ENCODE assay signal across 7 mouse cellular contexts in genomic region chr10:79986232-79986878, GRCm38 (mm10). TPM values are rescaled to one million over a fixed set of nuclear protein-coding genes. Genes with fewer than 3 reads are reported as not detected.
DNase-seq lines count a peak whose midpoint lies in the region; ATAC-seq and TF ChIP-seq lines count a peak whose summit lies in the region.

No protein-coding gene starts in this region.

- no peak for ATAC-seq in stomach, embryonic 14.5 days (ENCODE audit: insufficient number of reproducible peaks, insufficient read depth, low FRiP score, low read depth)

- peaks cover 2% of the 10 kb centered on the region; the same call in 1 of the 2 replicates for H3K4me1 ChIP-seq in embryonic fibroblast, embryonic 13.5 days (ENCODE audit: control insufficient read depth, insufficient read depth, low read length)
- H3K4me1 ChIP-seq in stomach, embryonic 14.5 days (ENCODE audit: control insufficient read depth, insufficient read depth, low read length): peaks cover 44% of the 10 kb centered on the region

- peak overlapping the region; percentile 53 for H3K4me2 ChIP-seq in stomach, embryonic 14.5 days (replicated peaks; ENCODE audit: low read depth, low read length)

- H3ac ChIP-seq in C2C12 (ENCODE audit: control insufficient read depth, insufficient read length, low read depth): peak overlapping the region; percentile 19

- H3K27me3 ChIP-seq in C2C12 (ENCODE audit: control insufficient read depth, insufficient read depth, insufficient read length): no peaks in the 10 kb centered on the region
- no peaks in the 10 kb centered on the region for H3K27me3 ChIP-seq in stomach, embryonic 14.5 days (ENCODE audit: control insufficient read depth, insufficient read depth, low read length)

- TF ChIP-seq CTCF in C2C12 (IDR thresholded peaks at IDR 0.05; ENCODE audit: control insufficient read depth, insufficient read depth, insufficient read length): no peak
- TF ChIP-seq CTCF in embryonic fibroblast, embryonic 13.5 days (IDR thresholded peaks at IDR 0.05; ENCODE audit: borderline replicate concordance, insufficient read depth, low read length): no peak

- peaks cover 8% of the 10 kb centered on the region for H3K36me3 ChIP-seq in C2C12 (ENCODE audit: control insufficient read depth, insufficient read depth)
- H3K36me3 ChIP-seq in stomach, embryonic 14.5 days (ENCODE audit: control insufficient read depth, insufficient read depth, low read length): no peaks in the 10 kb centered on the region; the same call in 1 of the 2 replicates

- peaks cover 49% of the 10 kb centered on the region for H3K79me3 ChIP-seq in C2C12 (ENCODE audit: low read depth)

- peak overlapping the region; percentile 96 for H3K4me3 ChIP-seq in C2C12 (ENCODE audit: insufficient read depth, poor library complexity, severe bottlenecking)
- peak overlapping the region; percentile 7 for H3K4me3 ChIP-seq in embryonic fibroblast, embryonic 13.5 days (ENCODE audit: insufficient read depth, low read length)
- peak overlapping the region; percentile 75 for H3K4me3 ChIP-seq in stomach, embryonic 14.5 days (ENCODE audit: low read depth, low read length)

- peak; percentile 75 for TF ChIP-seq POLR2A in embryonic fibroblast, embryonic 13.5 days (IDR thresholded peaks at IDR 0.05; ENCODE audit: low read depth, low read length)

- DNase-seq in Muller cell, postnatal 12 days (ENCODE audit: inconsistent ontology term): peak; percentile 86
- DNase-seq in heart, postnatal 4 days: peak; percentile 58
- peak; percentile 81 to 85 for DNase-seq in lung, adult 18-20 months
- DNase-seq in embryo, embryonic 9.5 days (ENCODE audit: extremely low spot score): no peak

- peaks cover 59% of the 10 kb centered on the region for H3K79me2 ChIP-seq in C2C12 (ENCODE audit: control insufficient read depth, insufficient read depth)

- H3K27ac ChIP-seq in embryonic fibroblast, embryonic 13.5 days (ENCODE audit: insufficient read depth, low read length): peak overlapping the region; percentile 99
- peak overlapping the region; percentile 98 for H3K27ac ChIP-seq in stomach, embryonic 14.5 days (ENCODE audit: low read length)

- WGBS in stomach, embryonic 14.5 days: 26% methylated on average over 6 of the region's 6 CpGs

- peaks cover 3% of the 10 kb centered on the region; the same call in 1 of the 2 replicates for H3K9me3 ChIP-seq in stomach, embryonic 14.5 days (ENCODE audit: control insufficient read depth, low read depth, low read length)

- peak overlapping the region; percentile 37; the same call in 1 of the 2 replicates for H3K9ac ChIP-seq in stomach, embryonic 14.5 days (replicated peaks; ENCODE audit: low read depth, low read length)

TF ChIP-seq in C2C12, 6 proteins besides CTCF, POLR2A, EP300 and RAD21:
- TF ChIP-seq USF1 (IDR thresholded peaks at IDR 0.05; ENCODE audit: low read depth) (no peak), CEBPB (IDR thresholded peaks at IDR 0.05; ENCODE audit: low read depth) (no peak), FOSL1 (IDR thresholded peaks at IDR 0.05; ENCODE audit: insufficient read depth, low read length, poor library complexity, severe bottlenecking) (no peak), MYOG (IDR thresholded peaks at IDR 0.05; ENCODE audit: control insufficient read depth, extremely low read depth, insufficient read length) (no peak), MAX (IDR thresholded peaks at IDR 0.05) (no peak), MYOD1 (IDR thresholded peaks at IDR 0.05; ENCODE audit: control insufficient read depth, insufficient read length, low read depth) (no peak)
TF ChIP-seq in C2C12: peak in this region for 0.

RNA-seq across cellular contexts. Expression of gene Cnn2, which starts 2.0 kb away (rescaled TPM):
- polyA plus RNA-seq in C2C12 (2012; fragmentation: generic; extraction: Trizol): 437 TPM
- polyA plus RNA-seq in embryonic fibroblast, embryonic 13.5 days (2011; ENCODE audit: insufficient read length, low read depth, missing spikeins): 642 and 721 TPM in 2 replicates
- 100 to 1,000 TPM; 109 to 113 TPM for total RNA-seq in heart, postnatal 4 days (2021)
- polyA plus RNA-seq in stomach, embryonic 14.5 days (2014; fragmentation: Nextera tagmentation; extraction: Ambion mirVana): 397 and 424 TPM in 2 replicates

RNA-seq across cellular contexts. Expression of gene Tmem259, which starts 2.2 kb away (rescaled TPM):
- polyA plus RNA-seq in C2C12 (2012; fragmentation: generic; extraction: Trizol): 102 TPM
- polyA plus RNA-seq in embryonic fibroblast, embryonic 13.5 days (2011; ENCODE audit: insufficient read length, low read depth, missing spikeins): 73.4 and 78.1 TPM in 2 replicates
- total RNA-seq in heart, postnatal 4 days (2021): 100 to 1,000 TPM; 117 to 120 TPM
- polyA plus RNA-seq in stomach, embryonic 14.5 days (2014; fragmentation: Nextera tagmentation; extraction: Ambion mirVana): 15.6 and 16.7 TPM in 2 replicates

RNA-seq across cellular contexts. Expression of gene Abca7, which starts 9.9 kb away (rescaled TPM):
- polyA plus RNA-seq in C2C12 (2012; fragmentation: generic; extraction: Trizol): 10.7 TPM
- polyA plus RNA-seq in embryonic fibroblast, embryonic 13.5 days (2011; ENCODE audit: insufficient read length, low read depth, missing spikeins): 3.5 and 4.0 TPM in 2 replicates
- 1 to 10 TPM; 6.9 to 8.1 TPM for total RNA-seq in heart, postnatal 4 days (2021)
- polyA plus RNA-seq in stomach, embryonic 14.5 days (2014; fragmentation: Nextera tagmentation; extraction: Ambion mirVana): 3.2 and 3.6 TPM in 2 replicates

RNA-seq across cellular contexts. Expression of gene Grin3b, which starts 15.8 kb away (rescaled TPM):
- 0.30 TPM for polyA plus RNA-seq in C2C12 (2012; fragmentation: generic; extraction: Trizol)
- polyA plus RNA-seq in embryonic fibroblast, embryonic 13.5 days (2011; ENCODE audit: insufficient read length, low read depth, missing spikeins): 0.15 and 0.16 TPM in 2 replicates
- total RNA-seq in heart, postnatal 4 days (2021): under 1 TPM in 1 of 2 experiments, not detected in 1; 0.21 TPM
- 0.32 and 0.36 TPM in 2 replicates for polyA plus RNA-seq in stomach, embryonic 14.5 days (2014; fragmentation: Nextera tagmentation; extraction: Ambion mirVana)

RNA-seq across cellular contexts. Expression of gene Wdr18, which starts 26.4 kb away (rescaled TPM):
- polyA plus RNA-seq in C2C12 (2012; fragmentation: generic; extraction: Trizol): 48.6 TPM
- 29.2 and 29.3 TPM in 2 replicates for polyA plus RNA-seq in embryonic fibroblast, embryonic 13.5 days (2011; ENCODE audit: insufficient read length, low read depth, missing spikeins)
- 10 to 100 TPM; 25.5 to 28.5 TPM for total RNA-seq in heart, postnatal 4 days (2021)
- 97.2 and 107 TPM in 2 replicates for polyA plus RNA-seq in stomach, embryonic 14.5 days (2014; fragmentation: Nextera tagmentation; extraction: Ambion mirVana)

Comparison
In these comparisons a context has a peak if more than half of its experiments do, and no peak if none do; other contexts are left out.
1. H3K4me3 ChIP-seq: peak in every context shown above with its lines; median percentile 96 in C2C12; 75 in stomach, embryonic 14.5 days; 7 in embryonic fibroblast, embryonic 13.5 days.